Mouse (Mus musculus) mouse trophoblast stem cell (cell line): ENCODE results near the gene Zdhhc21.

Experiments
- in situ Hi-C, 2 experiments: fragments of 300-500 bp; cut with MseI, MboI; formaldehyde crosslinking; loops; 2 replicates in 1 of 2; 3 replicates in 1 of 2; pipeline ENCODE4 v1.15.1; 2025

Gene Zdhhc21

DNA sequence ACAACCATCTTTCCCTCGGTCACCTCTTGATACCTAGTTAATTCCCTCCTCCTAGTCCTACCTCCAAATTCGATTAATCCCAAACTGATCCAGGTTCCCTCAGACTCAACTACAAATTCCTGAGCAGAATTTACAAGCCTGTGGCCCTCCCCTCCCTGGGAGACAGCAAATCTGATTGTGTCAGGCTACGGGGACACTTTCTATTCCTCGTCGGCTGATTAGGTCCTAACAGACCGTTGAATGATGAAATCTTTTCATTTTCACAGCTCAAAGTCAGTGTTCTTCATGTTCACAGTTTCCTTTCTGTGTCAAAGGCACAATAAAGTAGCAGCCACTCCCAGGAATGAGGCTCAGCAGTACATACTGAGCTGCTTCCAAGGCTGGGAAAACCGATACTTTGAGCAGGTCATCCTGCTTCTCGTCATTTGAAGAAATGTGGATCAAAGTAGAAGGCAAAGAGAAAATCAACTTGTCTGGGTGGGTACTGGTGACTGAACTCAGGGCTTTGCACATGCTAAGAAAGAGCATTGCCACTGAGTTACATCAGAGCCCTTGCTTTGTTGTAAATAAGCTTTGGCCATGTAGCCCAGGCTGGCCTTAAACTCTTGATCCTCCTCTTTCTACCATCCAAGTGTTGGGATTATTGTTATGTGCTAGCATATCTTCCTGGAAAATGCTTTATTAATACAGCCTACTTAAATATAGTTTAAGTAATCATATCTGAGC is 5.4 kb upstream of the Zdhhc21 start:
- in situ Hi-C loops = no loop called here

DNA sequence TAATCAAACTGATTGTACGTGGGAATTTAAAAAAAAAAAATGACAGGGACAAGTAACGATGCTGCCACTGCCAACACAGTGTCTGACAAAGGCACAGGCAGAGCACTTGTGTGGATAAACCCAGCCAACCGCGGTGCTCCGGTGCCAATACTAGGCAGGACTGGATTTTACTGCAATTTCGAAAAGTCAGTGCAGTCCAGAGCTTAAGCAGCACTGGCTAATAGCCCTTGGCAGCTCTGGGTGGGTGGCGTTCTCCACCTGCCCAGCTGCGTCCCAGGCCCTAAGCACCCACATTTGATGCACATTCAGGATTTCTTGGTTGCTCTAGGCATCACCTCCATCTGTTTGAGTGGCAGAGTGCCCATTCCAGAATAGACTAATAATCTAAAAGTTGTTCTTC is 3.6 kb upstream of the Zdhhc21 start:
- in situ Hi-C loops = no loop called here

DNA sequence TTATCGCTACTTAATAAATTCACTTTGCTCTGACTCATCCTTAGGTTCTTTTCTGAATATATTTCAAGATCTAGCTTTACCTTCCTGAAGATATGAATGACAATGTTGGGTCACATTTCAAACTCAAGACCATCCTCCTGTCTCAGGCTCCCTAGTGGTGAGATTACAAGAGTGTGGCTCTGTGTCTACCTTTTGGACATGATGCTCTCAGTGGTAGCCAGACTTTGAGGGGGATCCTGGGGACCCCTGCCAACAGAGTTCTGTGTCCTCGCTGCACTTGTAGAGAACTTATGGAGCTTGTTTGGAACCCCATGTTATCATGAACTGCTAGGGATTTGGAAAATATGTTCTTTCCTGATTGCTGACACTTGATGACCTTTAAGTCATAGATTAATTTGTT is 1.7 kb upstream of the Zdhhc21 start:
- in situ Hi-C loops = no loop called here

DNA sequence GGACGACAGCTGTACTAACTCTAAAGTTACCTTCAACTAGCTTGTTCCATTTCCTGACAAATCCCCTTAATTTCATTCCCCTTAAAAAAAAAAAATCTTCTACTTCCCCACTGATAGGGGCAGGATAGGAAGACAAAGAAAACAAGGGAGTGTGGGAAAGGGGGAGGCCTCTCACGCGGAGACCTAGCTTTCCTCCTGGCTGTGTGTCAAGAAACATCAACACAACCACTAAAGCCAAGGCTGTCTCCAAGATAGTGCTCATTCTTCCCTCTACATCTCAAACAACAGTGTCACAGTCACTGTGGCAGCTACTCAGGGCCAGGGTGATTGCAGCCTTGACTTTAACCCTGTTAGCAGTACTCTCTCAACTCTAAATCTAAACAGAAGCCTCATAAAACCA is 808 bp upstream of the Zdhhc21 start:
- in situ Hi-C loops = no loop called here

DNA sequence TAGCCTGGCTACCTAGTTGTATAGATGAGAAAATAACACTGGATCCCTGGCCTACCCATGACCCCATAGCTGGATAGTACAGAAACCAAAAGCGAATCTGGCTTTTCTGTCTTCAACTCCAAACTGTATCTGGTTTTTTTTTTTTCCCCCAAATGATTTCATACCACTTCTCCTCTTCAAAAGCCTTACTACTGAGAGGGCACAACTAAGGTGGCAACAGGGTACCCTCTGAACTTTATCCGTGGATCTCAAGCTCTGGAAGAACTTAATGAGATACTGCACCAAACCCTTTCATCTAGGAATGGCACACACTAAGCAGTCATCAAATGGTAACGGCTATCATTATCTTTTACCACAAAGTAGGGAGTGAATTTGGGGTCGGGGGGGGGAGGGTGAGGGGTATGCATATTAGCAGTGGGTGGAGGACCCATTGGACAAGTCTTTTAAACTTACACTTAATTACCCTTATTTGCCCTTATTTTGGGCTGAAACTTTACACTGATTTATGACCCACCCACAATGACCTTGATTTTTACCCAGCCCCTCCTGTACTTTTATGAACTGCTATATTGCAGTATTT is 1.2 kb downstream of the Zdhhc21 start:
- in situ Hi-C loops = no loop called here

DNA sequence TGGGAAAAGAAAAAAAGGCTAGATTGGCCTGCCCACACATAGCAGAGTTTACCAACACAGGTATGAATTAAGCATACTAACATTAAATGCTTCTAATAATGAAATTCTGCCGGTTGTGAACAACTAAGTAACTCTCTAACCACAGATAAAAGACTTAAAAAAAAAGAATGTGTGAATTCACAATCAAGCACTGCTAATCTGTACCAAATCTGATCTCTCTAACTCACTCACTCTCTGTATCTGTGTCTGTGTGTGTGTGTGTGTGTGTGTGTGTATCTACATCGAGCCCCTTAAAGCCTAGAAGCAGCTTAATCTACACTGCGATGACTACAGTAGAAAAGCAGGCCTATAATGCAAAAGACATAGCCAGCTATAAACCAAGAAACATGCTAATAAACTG is 2.8 kb downstream of the Zdhhc21 start:
- in situ Hi-C loops = no loop called here

DNA sequence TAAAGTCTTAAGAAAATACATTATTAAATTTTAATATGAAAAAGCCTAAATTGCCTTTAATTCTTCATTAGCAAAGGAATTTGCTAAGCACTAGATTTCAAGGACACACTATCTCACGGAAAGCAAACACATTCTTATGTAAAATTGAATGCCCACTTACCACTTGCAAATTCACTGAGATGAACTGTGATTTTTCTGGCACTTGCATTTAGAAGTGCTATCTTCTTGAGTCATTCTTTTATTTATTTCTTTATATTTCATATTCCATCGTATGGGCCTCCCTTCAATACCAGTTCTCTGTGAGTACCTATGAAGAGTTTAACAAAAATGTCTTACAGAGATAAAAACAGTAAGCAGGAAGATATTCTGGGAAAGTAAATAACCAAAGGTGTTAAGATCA is 5.9 kb downstream of the Zdhhc21 start:
- in situ Hi-C loops = no loop called here

DNA sequence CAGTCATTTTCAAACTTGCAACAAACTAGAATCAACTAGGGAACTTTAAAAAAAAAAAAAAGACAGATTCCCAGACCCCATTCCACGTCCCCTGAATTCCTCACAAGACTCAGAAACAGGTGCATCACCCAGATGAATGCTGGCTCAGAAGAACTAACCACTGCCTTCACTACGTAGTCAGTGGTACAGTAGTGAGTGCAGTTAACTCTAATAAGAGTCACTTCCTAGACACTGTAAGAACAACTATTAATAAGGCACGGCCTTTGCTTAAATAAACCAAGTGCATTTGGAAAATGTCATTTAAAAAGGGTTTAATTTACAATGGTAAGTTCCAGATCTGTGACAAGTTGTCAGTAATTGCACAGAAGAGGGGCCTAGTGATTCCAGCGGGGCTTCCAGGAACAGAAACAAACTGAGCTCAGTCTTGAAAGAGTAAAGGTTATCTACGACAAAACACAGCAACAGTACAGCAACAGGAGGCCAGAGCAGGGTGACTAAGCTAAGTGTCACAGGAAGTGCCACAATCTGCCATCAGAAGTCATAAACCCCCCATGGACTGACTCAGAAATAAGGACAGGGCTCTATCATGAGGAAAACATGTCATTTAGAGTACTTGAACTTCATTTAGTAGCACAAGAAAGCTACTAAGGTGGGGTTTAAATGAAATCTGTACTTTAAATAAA is 11.1 kb downstream of the Zdhhc21 start:
- in situ Hi-C loops = no loop called here

DNA sequence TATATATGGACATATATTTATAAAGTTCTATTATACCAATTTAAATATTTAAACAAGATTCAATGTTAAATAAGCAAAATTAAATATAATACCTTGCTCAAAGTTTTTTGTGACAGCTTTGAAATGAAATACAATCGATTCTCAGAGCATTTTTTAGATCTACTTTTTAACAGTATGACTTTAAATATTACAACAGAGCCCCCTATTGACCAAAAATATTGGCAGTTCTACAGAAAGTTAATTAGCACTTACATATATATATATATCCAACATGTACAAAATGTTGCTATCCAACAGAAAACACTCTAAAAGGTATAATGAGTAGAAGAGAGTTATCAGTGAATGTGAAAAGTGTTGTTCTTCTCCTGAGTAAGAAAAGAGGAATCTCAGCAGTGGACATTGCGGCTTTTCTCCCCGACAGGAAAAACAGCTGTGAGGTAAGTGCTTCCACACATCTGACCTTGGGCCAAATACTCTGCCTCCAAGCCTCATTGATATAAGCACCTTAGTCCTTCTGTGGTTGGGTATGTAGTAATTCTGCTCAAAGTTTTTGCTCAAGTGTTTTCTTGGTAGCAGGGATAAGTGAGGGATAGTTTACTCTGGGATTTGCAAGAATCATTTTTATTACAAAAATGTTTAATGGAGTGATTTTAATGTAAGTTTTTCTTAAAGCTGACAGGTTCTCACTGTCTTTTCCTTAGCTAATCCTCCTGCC is 22.1 kb downstream of the Zdhhc21 start:
- in situ Hi-C loops = no loop called here

DNA sequence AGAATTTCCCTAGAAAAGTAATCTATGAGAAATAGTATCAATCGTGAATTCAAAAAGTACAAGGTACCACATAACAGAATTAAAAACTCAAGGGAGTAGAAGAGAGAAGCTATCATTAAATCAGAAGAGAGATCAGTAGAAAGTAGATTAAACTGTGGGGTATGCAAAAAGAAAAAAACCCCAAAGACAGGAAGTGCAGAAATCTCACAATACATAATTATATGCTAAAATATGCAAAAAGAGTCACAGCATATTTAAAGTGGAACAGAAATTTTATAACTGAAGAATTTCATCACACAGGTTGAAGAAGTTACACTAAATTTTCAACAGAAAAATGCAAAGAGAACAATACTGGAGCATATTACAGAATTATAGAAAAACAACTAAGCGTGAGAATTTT is 28.6 kb downstream of the Zdhhc21 start:
- in situ Hi-C loops = no loop called here

DNA sequence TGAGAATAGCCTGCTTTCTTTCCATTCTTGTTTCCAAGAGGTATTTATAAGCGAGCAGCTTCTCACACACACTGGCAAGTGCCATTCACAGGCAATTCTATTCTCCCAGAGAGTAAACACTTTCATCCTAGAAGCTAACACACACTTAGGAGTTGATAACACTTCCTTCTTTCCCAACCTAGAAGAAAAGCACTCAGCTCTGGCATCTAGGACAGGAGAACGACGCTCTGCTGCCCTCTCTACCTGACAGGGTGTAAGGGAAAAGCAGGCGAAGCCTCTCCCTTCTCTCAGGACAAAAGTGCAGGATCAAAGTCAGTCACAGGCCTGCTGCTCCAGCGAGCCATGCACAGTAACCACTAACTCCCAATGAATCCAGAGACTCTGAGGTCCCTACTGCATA is 30.3 kb downstream of the Zdhhc21 start:
- in situ Hi-C loops = no loop called here

DNA sequence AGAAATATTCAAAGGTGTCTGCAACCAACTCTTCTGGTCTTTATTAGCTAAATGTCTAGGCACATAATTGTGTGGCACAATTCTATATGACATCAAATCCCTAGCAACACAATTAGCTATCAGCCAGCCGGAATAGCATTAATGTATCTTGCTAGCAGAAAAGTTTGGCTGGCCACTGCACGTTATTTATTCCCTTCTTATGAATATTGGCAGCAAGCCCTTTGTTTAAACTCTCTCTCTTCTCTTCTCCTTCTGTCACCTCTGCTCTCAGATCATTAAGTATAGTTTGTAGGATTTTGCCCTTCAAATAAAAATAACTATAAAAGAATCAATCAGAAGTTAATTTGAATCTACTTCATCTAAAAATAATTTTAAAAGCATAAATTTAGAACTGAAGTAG is 32.8 kb downstream of the Zdhhc21 start:
- in situ Hi-C loops = no loop called here

DNA sequence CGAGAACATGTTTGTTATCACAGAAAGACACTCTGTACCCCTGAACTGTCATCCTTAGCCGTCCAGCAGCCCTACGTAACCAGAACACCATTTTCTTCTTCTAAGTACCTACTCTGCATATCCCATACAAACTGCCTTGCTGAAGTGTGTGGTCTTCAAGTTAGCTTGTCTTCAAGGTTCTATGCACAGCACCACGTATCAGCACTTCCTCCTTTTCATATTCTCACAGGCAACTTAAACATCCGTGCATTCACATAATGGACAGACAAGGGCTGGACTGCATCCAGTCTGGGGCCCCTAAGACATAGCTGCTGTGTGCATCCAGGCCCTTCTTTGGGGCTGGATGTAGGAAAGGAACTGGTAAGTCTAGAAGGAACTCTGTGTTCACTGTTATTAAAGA is 41.9 kb downstream of the Zdhhc21 start:
- in situ Hi-C loops = no loop called here

DNA sequence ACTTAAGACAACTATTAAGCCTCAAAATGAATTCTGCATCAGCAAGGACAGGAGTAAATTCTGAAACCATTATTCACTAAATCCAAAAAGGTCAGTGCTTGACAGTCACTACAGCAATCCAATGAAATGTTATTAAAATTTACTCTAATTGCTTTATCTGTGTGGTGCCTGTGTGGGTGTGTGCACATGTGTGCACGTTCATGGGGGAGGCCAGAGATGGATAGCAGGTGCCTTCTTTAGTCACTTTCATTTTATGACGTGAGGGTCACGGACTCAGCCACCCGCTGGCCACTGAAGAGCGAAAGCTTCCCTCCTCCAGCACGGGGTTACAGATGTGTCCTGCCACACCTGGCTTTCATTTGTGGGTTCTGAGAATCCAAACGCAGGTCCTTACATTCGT is 43.4 kb downstream of the Zdhhc21 start:
- in situ Hi-C loops = no loop called here

DNA sequence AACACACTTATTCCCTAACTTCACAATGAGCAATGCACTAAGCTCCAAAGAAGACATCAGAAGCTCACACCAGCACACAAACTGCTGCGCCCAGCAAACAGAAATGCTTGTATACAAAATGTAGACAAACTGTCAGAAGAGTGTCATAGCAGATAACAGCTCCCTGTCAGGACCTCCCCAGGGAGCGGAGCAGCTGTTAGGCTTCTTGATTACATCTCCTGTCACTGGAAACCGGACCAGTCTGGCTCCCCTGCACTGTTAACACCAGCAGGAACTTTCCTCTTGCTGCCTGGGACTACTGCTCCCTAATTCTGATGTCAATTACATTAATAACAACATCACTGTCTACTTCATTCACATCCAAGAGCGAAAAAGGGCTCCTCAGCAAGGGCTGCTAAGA is 44.5 kb downstream of the Zdhhc21 start:
- in situ Hi-C loops = no loop called here

DNA sequence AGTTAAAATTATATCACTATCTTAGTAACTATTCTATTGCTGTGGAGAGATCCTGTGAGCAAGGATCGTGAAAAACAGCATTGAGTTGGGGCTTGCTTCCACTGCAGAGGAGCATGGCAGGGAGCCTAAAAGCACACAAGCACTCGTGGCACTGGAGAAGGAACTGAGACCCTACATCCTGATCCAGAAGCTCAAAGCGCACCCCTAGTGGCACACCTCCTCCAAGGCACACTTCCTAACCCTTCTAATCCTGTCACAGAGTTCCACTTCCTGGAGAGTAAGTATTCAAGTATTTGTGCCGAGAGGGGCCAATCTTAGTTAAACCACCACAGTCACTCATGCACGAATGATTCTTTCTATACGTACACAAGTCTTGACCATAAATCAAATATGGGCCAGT is 46.4 kb downstream of the Zdhhc21 start:
- in situ Hi-C loops = no loop called here

DNA sequence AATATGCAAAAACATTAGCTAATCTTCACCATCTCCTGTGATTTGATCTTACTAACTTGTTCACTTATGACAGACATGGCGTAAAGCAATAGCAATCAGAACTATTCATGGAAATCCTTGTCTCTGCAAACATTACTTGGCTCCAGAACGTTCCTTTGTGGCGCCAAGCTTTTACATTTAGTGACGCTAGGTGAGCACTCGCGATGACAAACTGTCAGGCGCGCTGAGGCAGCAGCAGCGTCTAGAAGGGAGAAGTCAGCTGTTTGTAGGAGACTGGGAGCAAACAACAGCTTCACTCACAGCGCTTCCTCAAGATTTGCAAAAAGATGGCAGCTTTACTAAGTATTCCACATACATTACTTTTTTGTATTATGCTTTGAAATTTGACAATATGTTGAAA is 51.9 kb downstream of the Zdhhc21 start:
- in situ Hi-C loops = loop anchor here in 1 of 2 experiments (10.0 kb wide), 1 partner anchor 127 kb away; no protein-coding TSS in a partner anchor

DNA sequence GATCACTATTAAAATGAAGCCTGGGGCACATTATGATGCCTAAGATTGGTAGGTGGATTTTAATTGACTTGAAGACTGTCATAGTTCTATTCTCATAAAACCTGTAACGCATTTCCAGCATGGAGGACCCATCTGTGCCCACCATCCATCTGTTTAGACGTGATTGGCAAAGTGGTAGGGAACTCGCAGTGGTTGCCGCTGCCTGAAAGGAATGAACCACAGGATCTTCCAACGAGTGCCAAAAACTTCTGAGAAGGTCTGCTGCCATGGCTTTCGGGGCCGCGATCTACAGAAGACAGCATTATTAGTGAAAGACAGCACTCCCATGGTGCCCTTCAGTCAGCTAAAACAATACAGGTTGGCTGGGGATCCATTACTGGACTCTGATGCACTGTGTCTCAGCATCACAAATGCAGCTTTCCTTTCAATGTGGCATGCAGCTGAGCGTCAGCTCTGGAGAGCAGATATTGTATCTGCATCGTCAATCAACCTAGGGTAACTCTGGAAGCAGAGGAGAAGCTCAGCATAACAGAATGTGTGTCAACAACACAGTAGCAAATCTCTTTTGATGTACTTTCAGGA is 53.5 kb downstream of the Zdhhc21 start:
- in situ Hi-C loops = loop anchor here in 1 of 2 experiments (10.0 kb wide), 1 partner anchor 129 kb away; no protein-coding TSS in a partner anchor

DNA sequence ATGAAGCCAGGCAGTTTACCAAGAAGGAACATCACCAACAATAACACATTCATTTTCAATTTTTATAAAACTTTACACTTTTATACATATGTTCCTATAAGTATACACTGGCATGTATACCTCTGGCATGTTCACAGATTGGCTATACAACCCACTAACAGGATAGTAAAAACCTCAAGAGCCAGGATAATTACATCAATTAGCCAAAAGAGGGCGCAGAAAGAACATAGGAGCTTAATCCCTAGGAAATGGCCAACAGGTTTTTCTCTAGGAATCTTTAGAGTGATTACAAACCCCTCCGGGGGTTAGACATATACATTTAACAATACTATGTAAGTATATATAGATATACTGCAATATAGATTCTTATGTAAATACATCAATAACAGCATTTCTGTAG is 55.7 kb downstream of the Zdhhc21 start:
- in situ Hi-C loops = loop anchor here (5.0 to 10.0 kb wide), 2 partner anchors 128 to 131 kb away; no protein-coding TSS in a partner anchor

DNA sequence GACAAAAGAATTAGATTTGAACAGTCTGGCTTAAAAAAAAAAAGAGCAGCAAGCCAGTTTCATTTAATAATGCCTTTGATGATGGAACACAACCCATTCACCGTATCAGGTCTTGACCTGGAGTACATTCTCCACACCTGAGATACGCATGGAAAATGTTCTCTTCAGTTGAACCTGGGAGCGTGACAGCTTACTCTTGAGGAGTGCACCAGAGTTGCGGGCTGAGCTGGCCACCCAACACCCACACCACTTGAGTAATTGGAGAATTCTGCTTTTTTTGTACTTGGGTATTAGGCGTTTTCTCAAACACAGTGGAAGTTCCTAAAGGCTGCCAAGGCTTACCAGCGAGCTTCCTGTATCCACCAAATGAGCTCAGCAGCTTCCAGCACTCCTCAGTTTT is 66.2 kb downstream of the Zdhhc21 start:
- in situ Hi-C loops = no loop called here

DNA sequence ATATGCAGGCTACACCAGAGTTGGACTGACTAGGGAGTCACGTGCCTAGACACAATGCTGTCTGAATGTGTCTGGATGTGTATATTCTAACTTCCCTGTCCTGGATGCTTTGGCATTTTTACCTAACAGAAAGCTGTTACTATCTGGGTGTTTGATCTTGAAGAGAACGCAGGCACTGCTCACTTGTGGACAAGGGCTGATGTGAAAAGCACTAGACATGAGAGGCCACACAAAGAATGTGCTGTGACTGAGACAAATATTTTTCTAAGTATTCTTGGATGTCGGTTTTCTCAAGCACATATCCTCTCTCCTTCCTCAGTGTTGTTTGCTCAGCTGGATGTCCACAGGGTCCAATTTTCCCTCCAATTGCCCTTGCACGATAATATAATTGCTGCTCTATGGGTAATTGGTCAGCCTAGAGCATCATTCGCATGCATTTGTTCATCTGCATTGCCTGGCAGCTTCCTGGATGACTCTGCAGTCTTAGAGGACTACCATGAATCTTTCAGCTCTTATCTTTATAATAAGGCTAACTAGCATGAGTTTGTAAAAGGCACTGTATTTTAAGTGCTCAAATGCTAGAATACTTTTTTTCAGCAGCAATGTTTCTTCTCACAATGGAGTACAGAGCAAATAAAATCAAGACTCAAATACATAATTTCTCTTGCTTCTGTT is 66.7 kb downstream of the Zdhhc21 start:
- in situ Hi-C loops = no loop called here
